Mouse (Mus musculus): ENCODE data around the gene Dock8. TPM values are rescaled to one million over a fixed set of nuclear protein-coding genes. Genes with fewer than 3 reads are reported as not detected.
A peak's percentile ranks its signal among the peaks of the same experiment; 100 is the strongest.

Gene Dock8
- total and polyA plus RNA-seq, 2 experiments, result 8.9 to 9.7 TPM

- H3K79me2 ChIP-seq (ENCODE audit: control insufficient read depth, insufficient read depth, low read length), result no peaks in the 10 kb centered on the region
- H3K9ac ChIP-seq (ENCODE audit: low read depth, low read length), result no peak overlapping the region
- H3K27me3 ChIP-seq (ENCODE audit: control insufficient read depth, insufficient read depth, low read length), result no peaks in the 10 kb centered on the region
- WGBS, result 22% methylated on average over 4 of the region's 4 CpGs
- TF ChIP-seq POLR2A (IDR thresholded peaks at IDR 0.05; ENCODE audit: extremely low read depth, insufficient read depth, low read length), result no peak
- no peak for TF ChIP-seq CTCF (IDR thresholded peaks at IDR 0.05; ENCODE audit: low read depth, low read length)
- peak; percentile 77 for DNase-seq (ENCODE audit: extremely low read depth, low read depth, low spot score)
- no peak overlapping the region for H3K4me3 ChIP-seq (ENCODE audit: insufficient read depth, low read depth, low read length)
- no peak overlapping the region for H3K27ac ChIP-seq (replicated peaks; ENCODE audit: insufficient read depth, low read depth, low read length)
- H3K36me3 ChIP-seq (ENCODE audit: control insufficient read depth, insufficient read depth, low read length), result peaks cover 27% of the 10 kb centered on the region
- H3K4me1 ChIP-seq (ENCODE audit: control insufficient read depth, insufficient read depth, low read length), result no peaks in the 10 kb centered on the region
Measured at GRCm38 (mm10) chr19:25146122-25146521, 146.8 kb downstream of the Dock8 start.

- no peaks in the 10 kb centered on the region for H3K27me3 ChIP-seq (ENCODE audit: control insufficient read depth, insufficient read depth, low read length)
- H3K36me3 ChIP-seq (ENCODE audit: control insufficient read depth, insufficient read depth, low read length), result peaks cover 29% of the 10 kb centered on the region
- no peaks in the 10 kb centered on the region for H3K4me1 ChIP-seq (ENCODE audit: control insufficient read depth, insufficient read depth, low read length)
- no peak overlapping the region for H3K9ac ChIP-seq (ENCODE audit: low read depth, low read length)
- TF ChIP-seq CTCF (IDR thresholded peaks at IDR 0.05; ENCODE audit: low read depth, low read length) (no peak), POLR2A (IDR thresholded peaks at IDR 0.05; ENCODE audit: extremely low read depth, insufficient read depth, low read length) (no peak)
- no peaks in the 10 kb centered on the region for H3K79me2 ChIP-seq (ENCODE audit: control insufficient read depth, insufficient read depth, low read length)
- H3K27ac ChIP-seq (replicated peaks; ENCODE audit: insufficient read depth, low read depth, low read length), result no peak overlapping the region
- 87% methylated on average over 8 of the region's 8 CpGs for WGBS
- DNase-seq (ENCODE audit: extremely low read depth, low read depth, low spot score), result no peak
- no peak overlapping the region for H3K4me3 ChIP-seq (ENCODE audit: insufficient read depth, low read depth, low read length)
Measured at GRCm38 (mm10) chr19:25149788-25150187, 150.5 kb downstream of the Dock8 start.

DNA sequence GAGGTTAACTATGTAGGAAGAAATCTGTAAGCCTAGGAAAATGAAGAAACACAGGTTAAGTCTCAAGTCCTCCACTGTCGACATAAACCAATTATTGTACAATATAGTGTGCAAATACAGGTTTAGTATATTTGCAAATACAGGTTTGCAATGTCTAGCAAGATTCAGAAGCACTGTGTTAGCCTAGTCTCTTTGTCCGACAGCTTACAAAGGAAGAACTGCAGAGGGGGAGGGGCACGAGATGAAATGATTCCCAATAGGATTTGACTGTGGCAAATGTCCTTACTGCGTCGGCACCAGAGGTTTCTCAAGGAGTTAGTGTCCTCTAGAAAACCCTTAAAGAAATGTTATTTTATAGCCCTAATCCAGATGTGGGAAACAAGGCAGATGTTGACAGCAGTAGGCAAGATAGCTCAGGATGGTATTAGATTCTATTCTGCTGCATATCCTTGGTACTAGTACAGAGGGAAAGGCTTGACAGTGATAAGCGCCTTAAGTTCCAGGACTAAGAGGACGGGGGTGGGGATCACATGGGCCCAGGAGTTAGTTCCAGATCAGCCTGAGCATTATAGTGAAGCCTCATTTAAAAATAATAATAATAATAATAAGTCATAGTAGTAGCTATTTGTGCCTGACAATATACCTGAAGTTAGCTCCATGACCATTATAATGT is 155.3 kb downstream of the Dock8 start:
- no peak overlapping the region for H3K4me3 ChIP-seq (ENCODE audit: insufficient read depth, low read depth, low read length)
- H3K79me2 ChIP-seq (ENCODE audit: control insufficient read depth, insufficient read depth, low read length), result no peaks in the 10 kb centered on the region
- H3K27me3 ChIP-seq (ENCODE audit: control insufficient read depth, insufficient read depth, low read length), result no peaks in the 10 kb centered on the region
- H3K9ac ChIP-seq (ENCODE audit: low read depth, low read length), result no peak overlapping the region
- DNase-seq (ENCODE audit: extremely low read depth, low read depth, low spot score), result no peak
- no peaks in the 10 kb centered on the region for H3K4me1 ChIP-seq (ENCODE audit: control insufficient read depth, insufficient read depth, low read length)
- TF ChIP-seq POLR2A (IDR thresholded peaks at IDR 0.05; ENCODE audit: extremely low read depth, insufficient read depth, low read length), result no peak
- no peak for TF ChIP-seq CTCF (IDR thresholded peaks at IDR 0.05; ENCODE audit: low read depth, low read length)
- peaks cover 51% of the 10 kb centered on the region for H3K36me3 ChIP-seq (ENCODE audit: control insufficient read depth, insufficient read depth, low read length)
- H3K27ac ChIP-seq (replicated peaks; ENCODE audit: insufficient read depth, low read depth, low read length), result no peak overlapping the region
- WGBS, result 94% methylated on average over 7 of the region's 7 CpGs

- Histone ChIP-seq H3K4me1 (ENCODE audit: control insufficient read depth, insufficient read depth, low read length) (no peaks in the 10 kb centered on the region), H3K9ac (ENCODE audit: low read depth, low read length) (no peak overlapping the region), H3K36me3 (ENCODE audit: control insufficient read depth, insufficient read depth, low read length) (peaks cover 53% of the 10 kb centered on the region), H3K4me3 (ENCODE audit: insufficient read depth, low read depth, low read length) (no peak overlapping the region), H3K27ac (replicated peaks; ENCODE audit: insufficient read depth, low read depth, low read length) (no peak overlapping the region), H3K27me3 (ENCODE audit: control insufficient read depth, insufficient read depth, low read length) (no peaks in the 10 kb centered on the region), H3K79me2 (ENCODE audit: control insufficient read depth, insufficient read depth, low read length) (no peaks in the 10 kb centered on the region)
- no peak for TF ChIP-seq POLR2A (IDR thresholded peaks at IDR 0.05; ENCODE audit: extremely low read depth, insufficient read depth, low read length)
- TF ChIP-seq CTCF (IDR thresholded peaks at IDR 0.05; ENCODE audit: low read depth, low read length), result no peak
- 86% methylated on average over 7 of the region's 7 CpGs for WGBS
- DNase-seq (ENCODE audit: extremely low read depth, low read depth, low spot score), result no peak
Measured at GRCm38 (mm10) chr19:25155250-25155649, 155.9 kb downstream of the Dock8 start.

GRCm38 (mm10) chr19:25155709-25156108 is 156.4 kb downstream of the Dock8 start:
- H3K79me2 ChIP-seq (ENCODE audit: control insufficient read depth, insufficient read depth, low read length), result no peaks in the 10 kb centered on the region
- no peak overlapping the region for H3K9ac ChIP-seq (ENCODE audit: low read depth, low read length)
- no peaks in the 10 kb centered on the region for H3K27me3 ChIP-seq (ENCODE audit: control insufficient read depth, insufficient read depth, low read length)
- H3K4me1 ChIP-seq (ENCODE audit: control insufficient read depth, insufficient read depth, low read length), result no peaks in the 10 kb centered on the region
- WGBS, result 81% methylated on average over 11 of the region's 11 CpGs
- H3K27ac ChIP-seq (replicated peaks; ENCODE audit: insufficient read depth, low read depth, low read length), result no peak overlapping the region
- no peak overlapping the region for H3K4me3 ChIP-seq (ENCODE audit: insufficient read depth, low read depth, low read length)
- no peak for DNase-seq (ENCODE audit: extremely low read depth, low read depth, low spot score)
- TF ChIP-seq CTCF (IDR thresholded peaks at IDR 0.05; ENCODE audit: low read depth, low read length), result no peak
- no peak for TF ChIP-seq POLR2A (IDR thresholded peaks at IDR 0.05; ENCODE audit: extremely low read depth, insufficient read depth, low read length)
- peaks cover 51% of the 10 kb centered on the region for H3K36me3 ChIP-seq (ENCODE audit: control insufficient read depth, insufficient read depth, low read length)

GRCm38 (mm10) chr19:25162270-25162669 is 162.9 kb downstream of the Dock8 start:
- H3K4me3 ChIP-seq (ENCODE audit: insufficient read depth, low read depth, low read length), result no peak overlapping the region
- no peak overlapping the region for H3K9ac ChIP-seq (ENCODE audit: low read depth, low read length)
- no peak for DNase-seq (ENCODE audit: extremely low read depth, low read depth, low spot score)
- WGBS, result over 99% methylated on average over 3 of the region's 3 CpGs
- H3K36me3 ChIP-seq (ENCODE audit: control insufficient read depth, insufficient read depth, low read length), result peaks cover 66% of the 10 kb centered on the region
- H3K27me3 ChIP-seq (ENCODE audit: control insufficient read depth, insufficient read depth, low read length), result no peaks in the 10 kb centered on the region
- no peaks in the 10 kb centered on the region for H3K79me2 ChIP-seq (ENCODE audit: control insufficient read depth, insufficient read depth, low read length)
- no peaks in the 10 kb centered on the region for H3K4me1 ChIP-seq (ENCODE audit: control insufficient read depth, insufficient read depth, low read length)
- no peak for TF ChIP-seq POLR2A (IDR thresholded peaks at IDR 0.05; ENCODE audit: extremely low read depth, insufficient read depth, low read length)
- no peak for TF ChIP-seq CTCF (IDR thresholded peaks at IDR 0.05; ENCODE audit: low read depth, low read length)
- H3K27ac ChIP-seq (replicated peaks; ENCODE audit: insufficient read depth, low read depth, low read length), result no peak overlapping the region

Measured in liver, adult 2 months (tissue).